Mouse (Mus musculus) lung, embryonic 14.5 days (tissue): ENCODE measurements around the gene Clcn2. TPM values are rescaled to one million over a fixed set of nuclear protein-coding genes. Genes with fewer than 3 reads are reported as not detected.

ENCODE experiments used
- ATAC-seq: fragments of 200-750 bp; cut with Nextera tagmentation; 2 replicates; pipeline ENCODE4 v1.8.0; 2017; ENCODE audit warnings: mild to moderate bottlenecking, moderate TSS enrichment, moderate library complexity; ENCODE audit not compliant: insufficient read depth
- DNase-seq: peaks from one replicate; pipeline ENCODE4 v3.0.0-alpha.2; 2015
- H3K27ac ChIP-seq: fragments of 300-500 bp; sonication (generic); 2 replicates; pipeline ENCODE4 v1.5.1; 2014; ENCODE audit warnings: low read depth, mild to moderate bottlenecking, moderate library complexity
- H3K27me3 ChIP-seq: fragments of 300-500 bp; sonication (generic); 2 replicates; pipeline ENCODE4 v1.6.1; 2014; ENCODE audit warnings: low read length, control low read depth; ENCODE audit not compliant: insufficient read depth
- H3K36me3 ChIP-seq: fragments of 300-500 bp; sonication (generic); 2 replicates; pipeline ENCODE4 v1.6.1; 2014; ENCODE audit warnings: control low read depth; ENCODE audit not compliant: insufficient read depth
- H3K4me1 ChIP-seq: fragments of 300-500 bp; sonication (generic); 2 replicates; pipeline ENCODE4 v1.6.1; 2014; ENCODE audit warnings: antibody characterized with exemption, control low read depth; ENCODE audit not compliant: insufficient read depth
- H3K4me2 ChIP-seq: fragments of 300-500 bp; sonication (generic); 2 replicates; pipeline ENCODE4 v1.6.1; 2014; ENCODE audit warnings: mild to moderate bottlenecking
- H3K4me3 ChIP-seq: fragments of 300-500 bp; sonication (generic); 2 replicates; pipeline ENCODE4 v1.5.1; 2014; ENCODE audit warnings: low read depth, low read length
- H3K9ac ChIP-seq: fragments of 300-500 bp; sonication (generic); 2 replicates; pipeline ENCODE4 v1.6.1; 2014
- H3K9me3 ChIP-seq: fragments of 300-500 bp; sonication (generic); 2 replicates; pipeline ENCODE4 v1.6.1; 2016; ENCODE audit warnings: low read depth, low read length, control low read depth
- CTCF ChIP-seq: IDR thresholded peaks from 2 replicates; pipeline ENCODE4 v1.5.1; 2016; ENCODE audit warnings: antibody characterized with exemption, low read depth
- WGBS: fragments of 180-500 bp; shearing (Covaris S2); extraction: QIAGEN DNeasy Blood & Tissue Kit; methylation state at CpG from one replicate; pipeline ENCODE4 v1.1.7; 2014; 5-methylcytosine and 5-hydroxymethylcytosine counted together
- polyA plus RNA-seq: library from polyadenylated mRNA; unstranded; fragments of >200 nt; fragmentation: Nextera tagmentation; extraction: Ambion mirVana; gene quantifications from 2 replicates; pipeline ENCODE4 v1.2.1, GENCODE M21; 2014

Gene Clcn2
- polyA plus RNA-seq = 7.5 and 10.1 TPM in 2 replicates

- H3K9ac ChIP-seq = peak within 1 kb of the TSS; percentile 67
Observed at GRCm38 (mm10) chr16:20717181-20717977, at the start of gene Clcn2, which contains the start of gene Polr2h. Gene Clcn2, minus strand, starts transcription at chr16:20717746. Gene Polr2h, plus strand, starts transcription at chr16:20717665.

GRCm38 (mm10) chr16:20765244-20765643, 47.7 kb upstream of the Clcn2 start:
- H3K36me3 ChIP-seq = no peaks in the 10 kb centered on the region
- no peaks in the 10 kb centered on the region for H3K9me3 ChIP-seq
- TF ChIP-seq CTCF = peak; percentile 72
- no peak overlapping the region for H3K4me3 ChIP-seq
- WGBS = 48% methylated on average over 9 of the region's 9 CpGs
- DNase-seq (peak; percentile 77), ATAC-seq (no peak)
- H3K4me1 ChIP-seq = no peaks in the 10 kb centered on the region
- H3K27me3 ChIP-seq = no peaks in the 10 kb centered on the region
- H3K9ac ChIP-seq = no peak overlapping the region
- H3K27ac ChIP-seq = no peak overlapping the region
- no peak overlapping the region for H3K4me2 ChIP-seq

More at GRCm38 (mm10) chr16:20717181-20717977, at the start of gene Clcn2, which contains the start of gene Polr2h:
- no peaks in the 10 kb centered on the region for H3K9me3 ChIP-seq
- peaks cover 32% of the 10 kb centered on the region for H3K36me3 ChIP-seq
- peaks cover 9% of the 10 kb centered on the region for H3K4me1 ChIP-seq
- peak; percentile 82 for ATAC-seq
- H3K27ac ChIP-seq = peak within 1 kb of the TSS; percentile 97
- H3K4me3 ChIP-seq = peak within 1 kb of the TSS; percentile 61
- whole genome bisulfite sequencing = under 1% methylated on average over 62 of the region's 62 CpGs
- TF ChIP-seq CTCF = peak; percentile 66
- peak; percentile 98 for DNase-seq
- peak within 1 kb of the TSS; percentile 89 for H3K4me2 ChIP-seq
- no peaks in the 10 kb centered on the region for H3K27me3 ChIP-seq

DNA sequence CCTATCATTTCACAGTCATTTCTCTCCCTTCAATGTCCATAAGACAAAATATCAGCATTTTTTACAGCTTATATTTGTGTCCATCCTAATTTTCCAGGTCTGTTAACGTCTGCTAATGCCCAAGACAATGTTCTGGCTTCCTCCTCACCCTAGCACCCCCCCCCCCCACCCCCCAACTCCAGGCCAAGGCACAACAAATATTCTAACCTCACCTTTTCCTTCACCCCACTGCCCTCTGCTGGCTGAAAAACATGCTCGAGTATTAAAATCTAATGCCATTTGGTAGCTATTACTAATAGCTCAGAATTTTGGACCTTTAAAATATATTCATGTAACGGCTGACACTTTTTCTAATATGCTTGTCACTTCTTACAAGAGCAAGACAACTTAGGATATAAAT, 44.1 kb upstream of the Clcn2 start:
- Histone ChIP-seq H3K4me2 (no peak overlapping the region), H3K27ac (no peak overlapping the region), H3K9ac (no peak overlapping the region), H3K9me3 (no peaks in the 10 kb centered on the region), H3K4me1 (no peaks in the 10 kb centered on the region), H3K4me3 (no peak overlapping the region), H3K36me3 (no peaks in the 10 kb centered on the region), H3K27me3 (no peaks in the 10 kb centered on the region)
- WGBS = 7% methylated on average over 3 of the region's 3 CpGs
- ATAC-seq = no peak
- TF ChIP-seq CTCF = peak; percentile 69
- DNase-seq = peak; percentile 78

- TF ChIP-seq CTCF = no peak
- no peaks in the 10 kb centered on the region for H3K36me3 ChIP-seq
- H3K9me3 ChIP-seq = no peaks in the 10 kb centered on the region
- DNase-seq (no peak), ATAC-seq (no peak)
- H3K27ac ChIP-seq = no peak overlapping the region
- no peak overlapping the region for H3K9ac ChIP-seq
- no peaks in the 10 kb centered on the region for H3K4me1 ChIP-seq
- no peak overlapping the region for H3K4me2 ChIP-seq
- H3K27me3 ChIP-seq = no peaks in the 10 kb centered on the region
- WGBS = 70% methylated on average over 1 of the region's 1 CpGs
- H3K4me3 ChIP-seq = no peak overlapping the region
Observed at GRCm38 (mm10) chr16:20757385-20757784, 39.8 kb upstream of the Clcn2 start.

DNA sequence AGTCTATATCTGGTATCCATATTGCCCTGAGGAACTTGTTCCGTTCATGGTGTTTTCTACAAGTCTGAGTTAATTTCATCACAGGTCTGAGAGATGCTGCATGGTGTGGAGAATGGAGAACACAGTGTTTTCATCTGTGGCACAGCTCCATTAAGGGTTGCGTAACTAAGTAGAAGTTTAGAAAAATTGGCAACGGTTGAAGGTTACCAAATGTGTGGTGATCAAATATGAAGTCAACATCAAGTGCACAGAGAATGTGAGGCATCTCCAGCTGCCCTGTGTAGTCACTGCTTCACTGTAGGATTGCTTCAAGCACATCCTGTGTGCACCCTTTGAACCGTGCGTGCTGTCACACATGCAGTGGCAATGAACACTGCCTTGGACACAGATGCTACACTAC, 38.5 kb upstream of the Clcn2 start:
- H3K4me1 ChIP-seq = no peaks in the 10 kb centered on the region
- no peak overlapping the region for H3K4me3 ChIP-seq
- WGBS = 78% methylated on average over 5 of the region's 5 CpGs
- H3K4me2 ChIP-seq = no peak overlapping the region
- H3K36me3 ChIP-seq = no peaks in the 10 kb centered on the region
- peak; percentile 27 for DNase-seq
- no peaks in the 10 kb centered on the region for H3K9me3 ChIP-seq
- ATAC-seq = no peak
- no peak overlapping the region for H3K27ac ChIP-seq
- H3K9ac ChIP-seq = no peak overlapping the region
- TF ChIP-seq CTCF = no peak
- H3K27me3 ChIP-seq = no peaks in the 10 kb centered on the region

DNA sequence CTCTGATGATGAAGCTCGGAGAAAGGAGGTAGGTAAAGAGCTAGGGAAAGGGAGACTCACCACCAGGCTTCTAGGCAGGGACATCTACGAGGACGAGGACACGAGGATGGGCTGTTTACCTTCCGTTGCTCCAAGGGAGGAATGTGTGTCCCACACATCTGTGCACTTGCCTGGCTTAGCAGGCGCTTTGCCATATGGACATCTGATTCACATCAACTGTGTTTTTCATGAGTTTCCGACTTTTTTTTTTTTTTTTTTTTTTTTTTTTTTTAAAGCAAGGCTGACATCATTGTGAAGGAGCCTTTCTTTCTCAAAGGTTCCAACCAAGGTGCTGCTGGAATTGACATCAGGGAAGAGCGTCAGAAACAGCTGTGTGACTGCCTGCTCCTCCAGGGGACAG, 33.0 kb upstream of the Clcn2 start:
- Histone ChIP-seq H3K4me2 (no peak overlapping the region), H3K4me3 (no peak overlapping the region), H3K4me1 (no peaks in the 10 kb centered on the region), H3K27me3 (no peaks in the 10 kb centered on the region), H3K9me3 (no peaks in the 10 kb centered on the region), H3K9ac (no peak overlapping the region), H3K36me3 (no peaks in the 10 kb centered on the region), H3K27ac (no peak overlapping the region)
- no peak for DNase-seq
- WGBS = 36% methylated on average over 8 of the region's 8 CpGs
- ATAC-seq = no peak
- TF ChIP-seq CTCF = no peak

DNA sequence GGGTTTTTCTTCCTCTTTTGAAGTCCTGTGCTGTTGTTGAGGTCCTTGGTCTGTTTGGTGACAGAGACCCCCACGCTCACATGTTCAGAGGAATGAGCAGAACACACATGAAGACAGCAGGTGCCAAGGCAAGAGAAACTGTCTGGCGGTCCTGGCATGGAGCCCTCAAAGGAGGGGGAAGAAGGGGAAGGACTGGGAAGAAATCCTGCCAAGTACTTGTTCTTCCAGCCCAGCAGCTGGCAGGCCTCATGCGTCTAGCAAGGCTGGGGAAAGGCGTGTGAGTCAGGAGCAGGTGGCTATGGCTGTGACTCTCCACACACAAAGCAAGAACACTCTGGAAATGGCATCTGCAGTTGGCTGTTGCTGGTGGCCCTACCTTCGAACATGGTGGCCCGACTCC, 29.1 kb upstream of the Clcn2 start:
- no peak for TF ChIP-seq CTCF
- Histone ChIP-seq H3K36me3 (no peaks in the 10 kb centered on the region), H3K9me3 (no peaks in the 10 kb centered on the region), H3K27ac (no peak overlapping the region), H3K9ac (no peak overlapping the region), H3K4me3 (no peak overlapping the region), H3K4me2 (no peak overlapping the region), H3K4me1 (no peaks in the 10 kb centered on the region), H3K27me3 (no peaks in the 10 kb centered on the region)
- ATAC-seq (peak; percentile 60; the same call in 1 of the 2 replicates), DNase-seq (peak; percentile 74)
- WGBS = 47% methylated on average over 6 of the region's 6 CpGs
